Mouse (Mus musculus) cerebellum, adult 2 months (tissue): ENCODE measurements at regions not wholly inside any gene's neighbourhood (a gene's known extent, or its start where the extent isn't known, plus 50 kb on each side); places are given as distances from the start of the nearest gene placed in this dataset.

Source experiments
- CTCF ChIP-seq: fragments of 200-500 bp; IDR thresholded peaks from 2 replicates; pipeline ENCODE4 v1.5.1; 2011; ENCODE audit warnings: low read depth, mild to moderate bottlenecking, control low read depth, low read length, moderate library complexity, borderline replicate concordance; ENCODE audit not compliant: insufficient read depth
- POLR2A ChIP-seq: fragments of 200-500 bp; IDR thresholded peaks from 2 replicates; pipeline ENCODE4 v1.6.1; 2011; ENCODE audit warnings: low read length, control low read depth, borderline replicate concordance; ENCODE audit not compliant: insufficient read depth

- no peak for TF ChIP-seq CTCF
- no peak for TF ChIP-seq POLR2A
Measured at GRCm38 (mm10) chr1:190634935-190635334, 276.6 kb downstream of the Rps6kc1 start.
